In genomic region chr3:89643391-89643790, GRCm38 (mm10) we compare ENCODE assay signal across 18 mouse cellular contexts.
DNase-seq lines count a peak whose midpoint lies in the region; ATAC-seq and TF ChIP-seq lines count a peak whose summit lies in the region.
"Had no signal": no experiment of that assay in that cellular context is flagged by ENCODE, and none has a peak within 500 bp of the region (broad histone marks: within the 10 kb centered on the region; RNA-seq: fewer than 3 reads in every experiment).

No protein-coding gene starts in this region.

- no peak for TF ChIP-seq EP300 in heart, postnatal 0 days (IDR thresholded peaks at IDR 0.05; ENCODE audit: low read depth)
- TF ChIP-seq EP300 in lung, postnatal 0 days (IDR thresholded peaks at IDR 0.05), result no peak

- H3K9me3 ChIP-seq in heart, postnatal 0 days (replicated peaks; ENCODE audit: control insufficient read depth, low read length), result no peaks in the 10 kb centered on the region
- H3K9me3 ChIP-seq in heart, embryonic 12.5 days (replicated peaks), result peaks cover 3% of the 10 kb centered on the region; the same call in 1 of the 2 replicates
- no peaks in the 10 kb centered on the region; the same call in 1 of the 2 replicates for H3K9me3 ChIP-seq in lung, embryonic 16.5 days (ENCODE audit: control insufficient read depth, low read length)
- no peaks in the 10 kb centered on the region for H3K9me3 ChIP-seq in lung, postnatal 0 days (ENCODE audit: low read length)
- H3K9me3 ChIP-seq: embryonic facial prominence, embryonic 13.5 days; forebrain, embryonic 15.5 days had no signal

- H3K4me3 ChIP-seq in heart, postnatal 0 days (ENCODE audit: low read depth, low read length), result no peak overlapping the region
- H3K4me3 ChIP-seq in heart, embryonic 12.5 days, result no peak overlapping the region
- no peak overlapping the region for H3K4me3 ChIP-seq in lung, embryonic 16.5 days (ENCODE audit: low read length)
- no peak overlapping the region for H3K4me3 ChIP-seq in lung, postnatal 0 days (ENCODE audit: low read depth, low read length)
- H3K4me3 ChIP-seq: embryonic facial prominence, embryonic 13.5 days; forebrain, embryonic 15.5 days; heart, adult 2 months had no signal

- no peaks in the 10 kb centered on the region for H3K36me3 ChIP-seq in heart, postnatal 0 days (replicated peaks; ENCODE audit: control insufficient read depth, insufficient read depth, low read length)
- H3K36me3 ChIP-seq in heart, embryonic 12.5 days, result no peaks in the 10 kb centered on the region
- H3K36me3 ChIP-seq in lung, embryonic 16.5 days (ENCODE audit: control insufficient read depth, insufficient read depth, low read length), result no peaks in the 10 kb centered on the region
- H3K36me3 ChIP-seq in lung, postnatal 0 days (ENCODE audit: insufficient read depth, low read length), result no peaks in the 10 kb centered on the region
- H3K36me3 ChIP-seq: embryonic facial prominence, embryonic 13.5 days; forebrain, embryonic 15.5 days had no signal

- H3K4me1 ChIP-seq in heart, postnatal 0 days (ENCODE audit: control insufficient read depth, insufficient read depth), result peaks cover 22% of the 10 kb centered on the region
- peaks cover 49% of the 10 kb centered on the region for H3K4me1 ChIP-seq in heart, embryonic 12.5 days (replicated peaks)
- H3K4me1 ChIP-seq in lung, embryonic 16.5 days (replicated peaks; ENCODE audit: control insufficient read depth, insufficient read depth, low read length), result peaks cover 25% of the 10 kb centered on the region
- peaks cover 10% of the 10 kb centered on the region; the same call in 1 of the 2 replicates for H3K4me1 ChIP-seq in lung, postnatal 0 days (ENCODE audit: insufficient read depth, low read depth, low read length)

- H3K27ac ChIP-seq in heart, postnatal 0 days (ENCODE audit: low read depth), result no peak overlapping the region
- H3K27ac ChIP-seq in heart, embryonic 12.5 days (ENCODE audit: poor library complexity, severe bottlenecking), result no peak overlapping the region
- H3K27ac ChIP-seq in lung, embryonic 16.5 days (ENCODE audit: low read length), result no peak overlapping the region
- no peak overlapping the region for H3K27ac ChIP-seq in lung, postnatal 0 days (ENCODE audit: low read length)
- H3K27ac ChIP-seq: embryonic facial prominence, embryonic 13.5 days; forebrain, embryonic 15.5 days; heart, adult 2 months had no signal

- peak; percentile 39; the same call in 1 of the 2 replicates for ATAC-seq in heart, postnatal 0 days (ENCODE audit: insufficient read depth, low read depth)
- ATAC-seq in heart, embryonic 12.5 days (ENCODE audit: insufficient number of reproducible peaks, low FRiP score), result no peak
- ATAC-seq in lung, embryonic 16.5 days (ENCODE audit: low read depth), result peak; percentile 37; the same call in 1 of the 2 replicates
- no peak for ATAC-seq in lung, postnatal 0 days
- ATAC-seq: forebrain, embryonic 15.5 days; intestine, postnatal 0 days had no signal

- H3K27me3 ChIP-seq in heart, postnatal 0 days (ENCODE audit: control insufficient read depth, insufficient read depth, low read length), result peaks cover 4% of the 10 kb centered on the region; the same call in 1 of the 2 replicates
- H3K27me3 ChIP-seq in heart, embryonic 12.5 days (replicated peaks), result no peaks in the 10 kb centered on the region
- no peaks in the 10 kb centered on the region; the same call in 1 of the 2 replicates for H3K27me3 ChIP-seq in lung, embryonic 16.5 days (ENCODE audit: control insufficient read depth, insufficient read depth, low read depth, low read length)
- H3K27me3 ChIP-seq in lung, postnatal 0 days (replicated peaks; ENCODE audit: insufficient read depth, low read length), result no peaks in the 10 kb centered on the region
- H3K27me3 ChIP-seq: embryonic facial prominence, embryonic 13.5 days; forebrain, embryonic 15.5 days had no signal

- H3K9ac ChIP-seq in heart, postnatal 0 days (replicated peaks; ENCODE audit: low read depth, low read length), result no peak overlapping the region
- no peak overlapping the region for H3K9ac ChIP-seq in heart, embryonic 12.5 days
- H3K9ac ChIP-seq in lung, embryonic 16.5 days (ENCODE audit: low read length), result no peak overlapping the region
- H3K9ac ChIP-seq in lung, postnatal 0 days (replicated peaks; ENCODE audit: low read depth), result no peak overlapping the region
- H3K9ac ChIP-seq: embryonic facial prominence, embryonic 13.5 days; forebrain, embryonic 15.5 days had no signal

- no peak for DNase-seq in heart, postnatal 0 days (ENCODE audit: low spot score)
- DNase-seq in lung, postnatal 0 days (ENCODE audit: low spot score), result no peak
- peak; percentile 53 for DNase-seq in MEL-GATA-1-ER (ENCODE audit: extremely low read depth, low read depth)
- no peak for DNase-seq in adrenal gland, adult 2 months
- DNase-seq: adrenal gland, postnatal 14 days; cerebellum, adult 18-20 months; cerebellum, adult 9-11 months; cerebellum, postnatal 36 days; gastrocnemius, postnatal 14 days; heart, adult 2 months; heart, postnatal 14 days; kidney, adult 8-10 months had no signal

- WGBS in heart, postnatal 0 days, result 51% methylated on average over 8 of the region's 8 CpGs
- WGBS in heart, embryonic 12.5 days, result 39% methylated on average over 8 of the region's 8 CpGs
- WGBS in lung, embryonic 16.5 days, result 30% methylated on average over 8 of the region's 8 CpGs
- WGBS in lung, postnatal 0 days, result 26% methylated on average over 8 of the region's 8 CpGs

- TF ChIP-seq CTCF in heart, postnatal 0 days (IDR thresholded peaks at IDR 0.05; ENCODE audit: low read depth), result no peak
- TF ChIP-seq CTCF in lung, postnatal 0 days (IDR thresholded peaks at IDR 0.05), result no peak

- H3K4me2 ChIP-seq in heart, postnatal 0 days (ENCODE audit: low read depth, low read length), result no peak overlapping the region
- H3K4me2 ChIP-seq in heart, embryonic 12.5 days, result no peak overlapping the region
- H3K4me2 ChIP-seq in lung, embryonic 16.5 days (ENCODE audit: low read depth, low read length), result no peak overlapping the region
- no peak overlapping the region for H3K4me2 ChIP-seq in lung, postnatal 0 days (replicated peaks; ENCODE audit: low read depth, low read length)
- H3K4me2 ChIP-seq: embryonic facial prominence, embryonic 13.5 days; forebrain, embryonic 15.5 days; heart, embryonic 11.5 days had no signal

Comparison
In these comparisons a context has a peak if more than half of its experiments do, and no peak if none do; other contexts are left out.
1. ATAC-seq: peak in heart, postnatal 0 days (single experiment) and lung, embryonic 16.5 days (single experiment); none in heart, embryonic 12.5 days (single experiment) and lung, postnatal 0 days (single experiment).